Mouse (Mus musculus) layer of hippocampus, adult 18-20 months (tissue): ENCODE results near the gene Sash1. TPM values are rescaled to one million over a fixed set of nuclear protein-coding genes. Genes with fewer than 3 reads are reported as not detected.
A peak's percentile ranks its signal among the peaks of the same experiment; 100 is the strongest.

ENCODE experiments used
- DNase-seq, 2 experiments: peaks; one replicate each; pipeline ENCODE4 v3.0.0; 2022; ENCODE audit warnings: low spot score in 2 of 2
- long read RNA-seq: library from polyadenylated mRNA; stranded (forward); transcript quantifications from one replicate; pipeline ENCODE4 v2.0.0, GENCODE M21; 2021
- total RNA-seq, 2 experiments: library from RNA; stranded (reverse); gene quantifications; 2 replicates each; pipeline ENCODE4 v1.2.3; 2021

The Sash1 gene
- 10 to 100 TPM; 78.9 to 79.8 TPM for total RNA-seq
- long read RNA-seq, full-length matches to known transcripts, result 2 of 4 reads
- long read RNA-seq, partial matches to known transcripts, result 1 of 4 reads
- long read RNA-seq, other reads (novel, unspliced or antisense), result 1 of 4 reads

DNA sequence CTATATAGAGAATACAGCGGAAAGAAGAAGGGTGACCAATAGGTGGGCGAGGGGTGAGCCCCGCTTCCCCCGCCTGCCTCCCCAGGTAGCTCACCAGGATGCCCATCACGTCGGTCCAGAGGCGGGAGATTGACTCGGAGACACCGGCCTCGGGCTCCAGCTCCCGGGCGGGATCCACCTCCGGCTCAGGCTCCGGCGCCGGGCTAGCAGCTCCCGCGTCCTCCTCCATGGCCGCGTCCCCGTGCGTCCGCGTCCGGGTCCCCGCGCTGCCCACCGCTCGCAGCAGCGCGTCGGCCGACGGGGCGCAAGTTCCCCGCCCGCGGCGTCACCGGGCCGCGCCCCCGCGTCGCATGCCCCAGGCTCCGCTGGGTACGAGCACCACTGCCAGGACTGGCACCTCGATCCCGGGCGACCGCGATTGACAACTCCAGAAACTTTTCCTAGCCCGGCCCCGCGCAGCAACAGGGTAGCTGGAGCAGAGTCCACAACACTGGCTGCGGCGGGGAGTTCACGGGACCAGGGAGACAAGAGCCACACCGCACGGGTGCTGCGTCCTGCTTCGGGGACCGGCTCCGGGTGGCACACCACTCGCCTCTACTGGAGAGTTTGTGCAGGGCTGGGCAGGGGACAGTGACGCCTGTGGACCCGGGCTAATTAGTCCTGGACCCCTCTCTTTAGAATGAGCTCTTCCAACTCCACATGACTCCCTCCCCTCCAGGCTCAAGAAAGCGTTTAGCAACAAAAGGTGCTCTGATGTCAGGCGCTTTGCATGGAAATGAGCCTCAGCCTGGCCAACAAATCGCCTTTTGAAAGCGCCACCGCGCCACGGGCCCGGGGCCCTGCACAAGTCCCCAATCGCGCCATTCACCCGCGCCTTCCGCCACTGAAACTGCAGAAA is at the start of gene Sash1:
Gene Sash1 (minus strand): TSS at position 441 of the 898 bp plus-strand sequence.
- peak; percentile 50 to 77 for DNase-seq

DNA sequence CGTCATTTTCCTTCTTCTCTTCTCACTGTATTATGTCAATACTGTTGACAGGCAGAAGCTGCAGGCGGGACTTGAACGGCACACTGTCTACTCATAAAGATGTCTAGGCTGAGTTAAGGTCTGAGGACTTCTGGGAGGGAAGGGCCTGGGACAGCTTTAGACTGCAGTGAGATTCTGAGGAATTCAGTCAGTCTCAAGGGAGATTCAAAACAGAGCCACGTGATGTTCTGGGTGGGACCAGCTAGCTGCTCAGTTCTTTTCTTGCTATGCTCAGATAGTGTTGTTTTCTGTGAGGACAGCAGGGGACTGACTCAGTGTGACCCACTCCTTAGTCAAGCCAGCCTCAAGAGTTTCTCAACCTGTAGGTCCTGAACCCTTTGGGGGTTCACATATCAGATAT is 49.7 kb upstream of the Sash1 start:
- DNase-seq, result no peak

DNA sequence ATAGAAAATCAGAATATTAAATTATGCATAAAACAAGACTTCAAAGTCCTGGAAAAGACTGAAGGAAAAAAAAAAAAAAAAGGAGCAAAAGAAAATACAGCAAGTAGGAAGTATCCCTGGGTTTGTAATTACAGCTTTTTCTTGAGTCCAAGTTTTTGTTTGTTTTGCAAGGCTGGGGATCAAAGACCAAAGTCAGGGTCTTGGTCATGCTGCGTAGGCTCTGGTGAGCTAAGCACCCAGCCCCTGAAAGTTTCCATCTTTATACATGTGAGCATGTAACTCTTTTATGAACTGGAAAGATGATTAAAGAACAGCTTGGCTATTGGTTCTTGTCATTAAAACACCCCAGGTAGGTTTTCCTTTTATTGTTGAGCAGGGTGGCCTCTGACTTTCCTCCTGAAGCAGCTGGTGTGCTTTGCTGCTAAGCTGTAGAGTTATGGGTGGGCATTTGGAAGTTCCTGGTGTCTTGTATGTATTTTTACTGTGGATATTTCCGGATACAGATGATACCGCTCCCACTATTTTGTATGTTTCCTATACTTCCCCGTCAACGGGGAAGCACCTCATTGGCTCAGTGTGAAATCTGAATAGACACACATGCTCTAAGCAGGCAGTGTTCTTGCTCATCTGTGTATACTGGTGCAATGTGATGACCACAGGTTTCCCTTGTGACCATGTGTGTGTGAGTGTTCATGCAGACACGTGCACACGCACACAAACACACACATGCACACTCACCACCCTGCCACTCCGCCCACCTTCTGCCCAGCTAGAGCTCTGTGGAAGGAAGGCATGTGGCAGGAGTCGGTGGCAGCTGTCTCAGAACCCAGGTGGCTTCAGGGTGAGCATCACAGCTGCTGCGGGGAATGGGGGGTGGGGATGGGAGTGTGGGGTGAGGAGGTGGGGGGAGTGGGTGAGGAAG is 47.8 kb upstream of the Sash1 start:
- no peak for DNase-seq

DNA sequence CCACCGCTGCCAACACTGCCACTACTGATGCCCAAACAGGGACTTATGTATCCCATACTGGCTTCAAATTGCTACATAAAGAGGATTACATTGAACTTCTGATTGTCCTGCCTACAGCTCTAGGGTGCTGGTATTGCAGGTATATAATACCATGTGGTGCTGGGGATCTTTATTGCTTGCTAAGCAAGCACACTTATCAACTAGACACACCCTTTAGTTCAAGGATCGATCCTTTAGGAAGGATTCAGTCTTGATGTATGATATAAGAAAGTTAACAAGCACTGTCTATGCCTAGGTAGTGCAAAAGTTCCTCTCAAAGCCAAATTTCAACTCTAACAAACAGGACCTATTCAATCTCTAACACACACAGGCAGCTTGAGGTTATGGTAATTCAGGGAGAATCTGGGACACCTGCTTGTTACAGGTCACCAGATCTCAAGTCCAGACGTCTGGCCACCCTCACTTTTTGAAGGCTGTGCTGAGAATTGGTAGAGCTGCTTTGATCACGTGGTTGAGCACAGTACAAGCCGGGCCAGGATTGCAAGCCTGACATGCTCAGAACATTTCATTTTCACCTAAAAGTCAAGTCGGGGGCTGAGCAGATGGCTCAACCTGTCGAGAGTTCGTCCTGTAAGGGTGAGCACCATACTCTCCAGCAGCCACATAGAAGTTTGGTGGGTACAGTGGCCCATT is 45.8 kb upstream of the Sash1 start:
- peak in 1 of 2 experiments; percentile 13 for DNase-seq

DNA sequence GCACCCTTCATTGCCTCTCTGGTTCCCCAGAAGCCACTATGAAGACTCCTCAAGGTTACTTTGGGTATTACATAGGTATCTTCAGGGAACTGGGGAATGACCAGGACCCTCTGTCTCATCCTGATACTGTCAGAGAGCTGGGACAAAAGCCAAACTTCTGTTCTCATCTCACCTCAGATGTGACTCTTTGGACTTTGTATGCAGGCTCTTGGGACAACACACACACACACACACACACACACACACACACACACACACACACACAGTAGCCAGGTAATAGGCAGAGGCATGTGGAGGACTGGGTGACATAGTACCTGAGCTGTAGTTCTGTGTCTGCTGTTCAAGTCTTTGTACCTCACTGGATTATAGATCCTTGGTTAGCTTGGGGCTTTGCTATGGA is 44.8 kb upstream of the Sash1 start:
- no peak for DNase-seq

DNA sequence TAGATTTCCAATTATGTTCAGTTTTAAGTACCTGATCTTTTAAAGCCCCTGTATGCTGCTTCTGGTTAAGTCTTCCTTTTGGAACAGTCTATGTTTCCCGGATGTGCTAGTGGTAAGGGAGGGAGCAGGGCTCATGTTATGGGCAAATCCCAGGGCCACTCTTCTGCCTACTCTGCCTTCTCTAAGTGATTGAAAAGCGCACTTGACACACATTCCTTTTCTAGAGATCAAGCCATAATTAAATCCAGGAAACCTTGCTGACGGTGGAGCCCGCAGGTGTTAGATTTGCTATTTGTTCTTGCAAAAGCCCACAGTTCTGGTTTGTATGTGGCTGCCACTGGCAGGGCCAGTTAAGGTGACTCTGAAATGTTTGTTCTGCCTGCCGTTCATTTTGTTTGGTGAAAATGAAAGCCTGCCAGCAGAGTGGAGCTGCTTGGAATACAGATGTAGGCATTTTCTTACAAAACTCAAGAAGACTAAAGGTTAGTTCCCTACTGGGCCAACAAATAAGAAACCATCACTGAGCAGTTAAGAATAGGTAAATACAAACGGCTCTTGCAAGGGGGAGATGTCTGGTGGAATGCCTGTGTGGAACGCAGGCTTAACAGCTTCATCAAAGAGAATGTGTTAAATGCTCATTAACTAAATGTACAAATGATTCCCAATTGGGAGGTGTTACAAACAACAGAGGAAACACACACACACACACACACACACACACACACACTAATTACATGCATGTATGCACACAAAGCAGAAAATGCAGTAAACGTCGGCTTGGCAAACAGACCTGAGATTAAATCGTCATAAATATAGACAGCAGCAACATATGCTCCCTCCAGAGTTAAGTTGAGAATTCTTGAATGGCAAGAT is 43.1 kb upstream of the Sash1 start:
- peak in 1 of 2 experiments; percentile 31 for DNase-seq

DNA sequence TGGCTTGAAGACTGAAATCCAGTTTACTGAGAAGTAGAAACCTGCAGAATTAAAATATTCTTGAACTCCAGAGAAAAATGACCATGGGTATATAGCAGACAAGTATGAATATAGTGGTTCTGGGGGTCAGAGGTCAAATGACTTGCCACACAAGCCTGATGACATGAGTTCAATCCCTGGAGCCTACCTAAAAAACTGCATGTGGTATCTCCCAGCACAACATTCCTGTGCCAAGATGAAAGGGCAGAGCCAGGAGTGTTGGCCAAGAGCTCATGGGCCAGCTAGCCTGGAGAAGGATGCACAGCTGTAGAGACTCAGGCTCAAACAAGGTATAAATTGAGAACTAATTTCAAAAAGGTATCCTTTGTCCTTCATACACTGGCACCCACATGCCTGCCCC is 42.4 kb upstream of the Sash1 start:
- DNase-seq, result no peak

DNA sequence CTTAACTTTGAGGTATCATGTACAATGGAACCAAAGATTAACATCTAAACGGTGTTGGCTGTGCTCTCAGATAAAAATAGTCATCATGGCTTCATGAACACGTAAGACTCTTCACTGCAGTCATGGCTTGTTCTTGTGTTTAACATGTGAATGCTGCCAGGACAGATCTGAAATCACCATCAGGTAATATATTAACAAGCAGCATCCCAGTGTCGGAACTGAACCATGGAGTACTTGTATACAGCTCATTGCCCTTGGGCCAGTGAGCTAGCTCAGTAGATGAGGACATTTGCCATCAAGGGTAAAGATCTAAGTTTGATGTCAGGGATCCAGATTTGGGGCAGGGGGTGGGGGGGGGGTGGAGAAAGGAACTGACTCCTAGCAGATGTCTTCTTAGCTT is 41.0 kb upstream of the Sash1 start:
- DNase-seq, result no peak

DNA sequence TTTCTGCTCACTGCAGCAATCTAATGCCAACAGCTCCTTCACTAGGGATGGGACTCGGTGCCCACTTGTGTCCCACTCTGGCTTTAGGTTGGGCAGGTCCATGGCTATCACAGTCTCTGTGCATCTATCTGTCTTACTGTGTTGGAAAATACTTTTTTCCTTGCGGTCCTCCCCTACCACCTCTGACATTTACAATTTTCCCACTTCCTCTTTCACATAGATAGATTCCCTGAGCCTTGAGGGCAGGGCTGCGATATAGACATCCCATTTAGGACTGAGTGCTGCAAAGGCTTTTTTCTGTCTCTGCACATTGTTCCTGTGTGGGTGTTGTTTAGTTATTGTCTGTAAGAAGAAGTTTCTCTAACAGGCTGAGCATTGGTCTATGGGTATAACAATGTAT is 40.4 kb upstream of the Sash1 start:
- no peak for DNase-seq

DNA sequence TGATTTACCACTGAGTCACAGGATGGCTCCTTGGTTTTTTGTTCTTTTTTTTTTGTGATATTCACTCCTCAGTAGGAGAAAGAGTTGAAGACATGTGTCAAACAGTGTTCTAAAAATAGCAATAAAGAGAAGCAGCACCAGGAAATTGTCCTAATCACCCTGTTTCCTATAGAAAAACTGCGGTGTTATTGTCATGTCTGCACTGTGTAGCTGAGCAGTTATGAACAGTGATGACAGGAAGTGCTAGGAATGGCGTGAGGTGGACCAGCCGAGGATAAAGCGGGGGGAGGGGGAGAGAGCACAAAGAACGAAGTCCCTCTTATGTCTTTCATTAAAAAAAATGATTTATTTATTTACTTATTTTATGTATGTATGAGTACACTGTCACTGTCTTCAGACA is 39.4 kb upstream of the Sash1 start:
- no peak for DNase-seq

DNA sequence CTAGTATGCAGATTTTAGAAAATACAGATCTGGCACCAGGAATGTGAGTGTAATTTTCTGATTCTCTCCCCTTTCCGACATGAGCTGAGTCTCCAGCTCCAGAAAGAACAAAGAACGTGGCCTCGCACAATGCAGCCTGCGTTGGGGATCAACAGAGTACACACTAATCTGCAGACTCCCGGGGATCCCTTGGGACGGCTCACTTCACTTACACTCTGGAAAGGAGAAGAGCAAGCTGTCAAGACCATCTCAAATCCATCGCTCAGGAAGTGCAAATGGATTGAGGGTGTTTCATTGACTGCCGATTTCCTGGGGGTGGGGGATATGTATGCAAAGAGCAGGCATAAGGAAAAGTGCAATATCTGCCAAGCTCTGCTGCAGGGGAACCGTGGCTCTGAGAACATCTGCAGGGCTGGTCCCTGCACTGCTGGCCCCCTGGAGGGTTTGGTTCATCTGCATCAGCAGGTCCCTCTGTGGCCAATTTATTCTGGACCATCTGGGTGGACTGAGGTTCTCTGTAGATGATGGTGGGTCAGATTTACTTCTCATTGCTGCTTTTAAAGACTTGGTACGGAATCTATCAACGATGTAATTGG is 35.3 kb upstream of the Sash1 start:
- DNase-seq, result no peak

DNA sequence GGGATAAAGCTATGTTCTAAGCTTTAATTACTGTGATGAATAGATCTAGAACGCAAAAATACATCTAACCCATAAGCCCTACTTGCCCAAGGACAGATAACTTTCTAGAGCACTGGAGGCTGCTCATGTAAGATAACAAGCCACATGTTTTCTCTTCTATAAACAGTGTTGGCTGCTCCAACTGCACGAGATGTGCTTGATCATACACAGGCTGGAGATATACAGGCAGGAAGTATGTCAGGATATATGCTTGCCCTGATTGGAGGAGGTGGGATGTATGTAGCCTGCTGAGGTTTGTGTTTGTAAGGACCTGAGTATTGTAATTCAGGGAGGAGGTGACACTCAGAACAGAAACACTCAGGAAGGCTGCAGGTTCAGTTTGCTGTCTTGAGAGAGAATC is 31.9 kb upstream of the Sash1 start:
- DNase-seq, result no peak

DNA sequence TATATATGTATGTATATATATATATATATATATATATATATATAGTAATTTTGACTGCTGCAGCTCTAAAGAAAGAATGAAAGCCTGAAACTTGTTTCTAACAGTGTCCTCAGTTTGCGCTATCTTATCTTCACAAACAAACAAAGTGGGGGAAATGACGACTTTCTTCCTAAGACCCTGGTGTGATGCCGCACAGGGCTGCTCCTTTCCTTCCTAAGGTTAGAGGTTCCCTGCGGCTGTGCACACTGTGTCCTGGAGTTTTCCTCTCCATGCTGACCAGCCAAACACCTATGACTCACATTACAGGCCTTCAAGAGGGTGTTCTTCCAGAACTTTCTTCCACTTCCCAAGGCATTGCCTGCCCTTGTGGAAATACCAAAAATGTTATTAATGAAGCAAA is 31.5 kb upstream of the Sash1 start:
- DNase-seq, result no peak

DNA sequence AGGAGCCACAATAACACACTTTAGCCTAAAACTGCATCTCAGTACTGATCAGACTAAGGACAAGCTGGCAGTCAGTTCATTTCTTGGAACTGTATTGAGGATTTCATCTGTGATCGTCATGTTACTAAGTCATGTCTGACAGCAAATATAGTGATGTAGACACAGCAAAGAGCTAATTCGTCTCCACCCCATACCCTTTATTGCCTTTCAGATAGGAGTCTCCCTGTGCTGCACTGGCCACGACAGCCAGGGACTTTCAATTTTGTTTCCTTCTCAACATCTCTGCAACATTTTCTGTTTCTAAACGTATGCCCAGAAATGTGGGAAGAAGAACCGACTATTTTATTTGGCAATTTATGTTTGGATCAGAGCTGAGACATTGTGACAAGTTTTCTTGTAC is 29.9 kb upstream of the Sash1 start:
- no peak for DNase-seq

DNA sequence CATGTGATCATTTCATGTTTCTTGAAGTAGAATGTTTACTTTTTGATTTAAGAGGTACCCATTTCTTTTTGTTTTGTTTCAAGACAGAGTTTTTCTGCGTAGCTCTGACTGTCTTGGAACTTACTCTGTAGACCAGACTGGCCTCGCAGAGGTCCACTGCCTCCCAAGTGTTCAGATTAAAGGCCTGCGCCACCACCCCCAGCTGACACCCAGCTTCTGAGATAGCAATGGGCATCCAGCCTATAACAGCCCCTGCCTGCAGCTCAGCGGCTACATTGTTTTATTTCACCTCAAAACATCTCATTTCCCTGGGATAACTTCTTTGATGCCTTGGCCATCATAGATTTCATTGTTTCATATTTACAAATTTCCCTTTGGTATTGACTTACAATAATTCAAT is 28.0 kb upstream of the Sash1 start:
- DNase-seq, result no peak

DNA sequence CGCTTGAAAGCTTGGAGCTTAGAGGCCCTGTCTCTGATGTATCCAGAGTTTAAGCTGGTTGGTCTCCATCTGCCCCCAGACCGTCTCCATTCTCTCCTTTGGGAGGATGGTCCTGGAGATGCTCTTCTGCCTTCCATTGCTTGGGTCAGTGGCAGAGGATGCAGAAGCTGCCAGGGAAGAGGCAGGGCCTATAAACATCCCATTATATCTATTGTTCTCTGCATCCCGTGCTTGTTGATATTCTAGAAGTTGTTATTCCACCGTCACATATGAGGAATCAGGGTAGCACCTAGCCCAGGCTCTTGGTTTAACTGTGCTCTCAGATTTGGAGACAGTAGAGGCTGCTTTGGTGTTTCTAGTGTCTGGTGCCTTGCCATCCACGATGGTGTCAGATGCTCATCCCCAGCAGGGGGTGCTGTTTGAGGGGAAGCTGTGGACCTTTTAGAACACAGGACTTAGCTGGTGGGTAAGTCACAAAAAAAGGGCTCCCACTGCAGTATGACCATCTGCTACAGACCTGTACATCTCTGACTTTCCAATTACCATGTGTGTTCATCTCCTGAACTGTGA is 26.9 kb upstream of the Sash1 start:
- no peak for DNase-seq

DNA sequence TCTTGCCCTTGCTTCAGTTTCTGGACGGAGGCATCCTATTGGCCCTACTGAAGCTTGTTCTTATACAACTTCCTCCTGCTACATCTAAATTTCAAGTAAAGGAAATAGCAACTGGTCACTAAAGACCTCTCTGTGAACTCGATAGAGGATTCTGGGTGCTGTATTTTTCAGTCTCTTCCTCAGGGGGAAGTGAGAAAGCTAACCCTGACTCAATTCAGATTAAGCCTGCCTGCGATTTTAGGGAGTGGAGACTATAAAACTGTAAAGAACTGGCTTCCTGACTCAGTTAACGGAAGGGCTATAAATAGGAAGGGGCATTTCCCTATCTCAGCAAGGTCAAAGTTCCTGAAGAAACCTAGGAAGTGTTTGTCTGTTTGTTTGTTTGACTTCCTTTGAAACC is 26.3 kb upstream of the Sash1 start:
- no peak for DNase-seq

DNA sequence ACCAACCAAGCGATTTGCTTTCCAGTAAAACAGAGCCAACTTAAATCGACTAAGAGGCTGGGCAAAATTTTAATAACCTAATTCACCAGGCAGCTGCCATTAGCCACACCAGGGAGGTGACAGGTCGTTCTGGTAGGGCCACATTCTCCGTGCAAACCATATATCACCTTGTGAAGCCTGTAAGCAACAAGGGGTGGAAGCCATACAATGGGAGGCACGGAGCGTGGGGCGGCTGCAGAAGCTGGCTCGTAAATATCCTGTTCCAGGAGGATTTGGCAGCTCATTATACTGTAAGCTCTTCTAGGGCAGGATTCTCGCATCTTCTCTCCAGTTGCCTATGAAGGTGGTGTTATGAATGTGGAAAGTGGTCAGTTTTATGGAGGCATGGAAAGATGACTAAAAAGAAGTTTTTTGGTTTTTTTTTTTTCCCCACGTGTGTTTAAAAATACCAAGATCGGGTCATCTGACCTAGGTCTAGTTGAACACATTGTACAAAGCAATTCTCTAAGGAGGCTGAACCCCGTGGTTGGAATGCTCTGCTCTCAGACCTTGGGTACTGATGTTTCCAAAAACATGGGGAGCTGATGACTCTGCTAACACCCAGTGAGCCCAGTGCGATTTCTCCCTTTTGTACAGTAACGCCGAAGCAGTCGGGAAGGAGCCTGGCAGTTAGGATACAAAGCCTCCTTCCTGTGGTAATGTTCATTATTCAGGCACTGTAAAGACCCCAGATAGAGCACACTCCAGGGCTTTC is 24.5 kb upstream of the Sash1 start:
- no peak for DNase-seq

DNA sequence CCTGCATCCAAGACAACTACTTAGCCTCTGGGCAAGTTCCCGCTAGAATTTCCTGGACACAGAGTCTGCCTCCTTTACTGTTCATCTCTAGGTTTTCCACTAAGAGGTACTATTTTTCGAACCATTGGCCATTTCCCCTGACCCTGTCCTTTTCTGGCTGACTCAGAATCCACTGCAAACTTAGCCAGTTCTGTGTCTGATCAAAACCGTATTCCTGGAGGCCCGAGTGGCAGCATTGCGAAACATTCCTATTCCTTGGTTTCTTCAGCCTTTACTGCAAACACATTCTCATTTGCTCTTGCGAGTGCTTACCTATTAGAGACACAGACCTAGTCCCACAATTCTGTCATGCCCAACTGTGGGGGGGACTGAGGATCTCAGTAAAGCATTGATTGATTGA is 17.2 kb upstream of the Sash1 start:
- no peak for DNase-seq
